Mouse (Mus musculus) right cerebral cortex, postnatal 36 days (tissue): ENCODE measurements around the gene Itga2b.

ENCODE experiments used
- DNase-seq, 2 experiments: peaks; one replicate each; pipeline ENCODE4 v3.0.0; 2022; ENCODE audit warnings: low spot score in 2 of 2, mixed read lengths in 1 of 2

The Itga2b gene

DNA sequence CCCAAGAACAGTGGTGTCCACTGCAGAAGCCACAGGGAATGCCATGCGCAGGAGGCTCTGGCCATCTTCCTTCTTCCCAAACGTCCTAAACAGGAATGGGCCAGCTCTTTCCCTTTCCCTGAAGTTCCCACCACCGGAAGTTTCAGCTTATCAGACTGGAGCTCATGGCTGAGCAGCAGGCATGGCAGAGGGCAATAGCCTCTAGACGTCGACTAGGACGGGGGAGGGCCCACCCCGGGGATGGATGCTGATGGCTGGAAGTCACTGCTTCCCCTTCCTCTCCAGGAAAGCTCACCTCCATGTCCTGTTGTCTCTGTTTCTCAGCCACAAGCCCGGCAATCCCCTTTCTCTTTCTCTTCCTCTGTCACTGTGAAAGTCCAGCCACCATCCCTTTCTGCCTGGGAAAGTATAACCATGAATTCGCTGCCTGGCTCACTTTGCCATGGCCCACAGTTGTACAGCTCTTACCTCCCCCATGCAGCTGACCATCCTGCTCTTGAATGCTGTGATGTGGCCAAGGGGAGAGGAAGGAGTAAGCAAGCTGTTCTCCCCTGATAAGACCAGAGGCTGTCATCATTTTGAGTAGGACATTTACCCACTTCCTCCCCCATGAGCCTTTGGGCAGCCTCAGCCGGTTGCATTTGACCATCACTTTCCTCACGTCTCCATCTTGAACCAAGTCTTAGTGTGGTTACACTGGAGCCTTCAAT is at the start of gene Itga2b:
Itga2b (minus strand) TSS at position 475 of the 710 bp plus-strand sequence.
- DNase-seq, result no peak

DNA sequence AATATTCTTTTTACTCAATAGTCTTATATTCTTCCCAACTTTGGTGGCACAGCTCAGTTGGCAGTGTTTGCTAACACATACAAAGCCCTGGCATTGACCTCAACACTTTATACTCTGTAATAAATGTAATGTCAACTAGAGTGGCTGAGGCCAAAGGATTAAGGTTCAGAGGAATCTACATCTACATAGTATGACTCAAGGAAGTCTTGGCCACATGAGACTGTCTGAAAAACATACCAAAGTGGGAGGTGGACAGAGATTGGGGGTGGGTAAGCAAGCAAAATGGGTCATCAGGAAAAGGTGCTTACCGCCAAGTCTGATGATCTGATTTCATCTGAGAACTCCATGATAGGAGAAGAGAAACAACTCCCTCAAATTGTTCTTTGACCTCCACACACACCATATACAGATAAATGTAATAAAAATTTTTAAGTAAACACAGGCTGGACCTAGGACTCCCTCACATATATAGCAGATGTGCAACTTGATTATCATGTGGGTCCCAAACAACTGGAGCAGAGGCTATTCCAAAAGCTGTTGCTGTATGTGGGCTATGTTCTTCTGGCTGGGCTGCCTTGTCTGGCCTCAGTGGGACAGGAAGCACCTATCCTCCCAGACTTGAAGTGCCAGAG is 45.0 kb upstream of the Itga2b start:
- DNase-seq, result no peak

GRCm38 (mm10) chr11:102510226-102510625 is 40.3 kb upstream of the Itga2b start:
- no peak for DNase-seq

DNA sequence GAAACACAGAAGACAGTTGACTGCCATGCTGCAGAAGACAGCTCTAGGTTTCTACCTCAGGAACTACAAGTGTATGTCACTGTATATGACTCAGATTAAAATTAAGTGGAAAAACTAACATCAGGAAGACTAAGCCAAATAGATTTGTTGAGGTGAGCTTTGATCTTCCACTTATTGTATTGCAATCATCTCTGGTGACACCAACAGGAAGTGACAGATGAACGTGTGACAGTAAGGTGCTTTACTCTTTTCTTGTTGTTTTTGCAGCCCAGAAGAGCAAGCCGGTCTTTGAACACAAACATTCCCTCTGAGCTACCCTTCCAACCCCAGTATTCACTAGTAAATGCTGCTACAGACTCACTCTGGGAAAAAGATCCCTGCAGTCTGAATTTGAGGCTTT is 26.8 kb upstream of the Itga2b start:
- no peak for DNase-seq

DNA sequence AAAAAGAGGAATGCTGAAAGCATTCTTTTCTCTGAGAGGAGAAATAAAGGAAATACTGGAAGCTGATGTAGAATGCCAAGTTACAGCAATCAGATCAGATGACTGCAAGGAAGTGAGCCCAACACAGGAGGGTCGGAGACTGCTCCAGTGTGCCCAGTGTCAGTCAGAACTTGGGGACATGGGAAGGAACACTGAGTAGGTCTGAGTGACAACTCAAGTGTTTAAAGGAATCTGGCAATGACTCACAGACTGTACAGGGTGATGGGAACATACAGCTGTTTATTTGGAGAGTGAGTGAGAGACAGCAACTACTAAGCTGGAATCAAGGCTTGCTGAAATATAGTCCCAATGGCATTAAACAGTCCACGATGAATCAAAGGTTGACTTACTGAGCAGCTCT is 26.3 kb upstream of the Itga2b start:
- no peak for DNase-seq

DNA sequence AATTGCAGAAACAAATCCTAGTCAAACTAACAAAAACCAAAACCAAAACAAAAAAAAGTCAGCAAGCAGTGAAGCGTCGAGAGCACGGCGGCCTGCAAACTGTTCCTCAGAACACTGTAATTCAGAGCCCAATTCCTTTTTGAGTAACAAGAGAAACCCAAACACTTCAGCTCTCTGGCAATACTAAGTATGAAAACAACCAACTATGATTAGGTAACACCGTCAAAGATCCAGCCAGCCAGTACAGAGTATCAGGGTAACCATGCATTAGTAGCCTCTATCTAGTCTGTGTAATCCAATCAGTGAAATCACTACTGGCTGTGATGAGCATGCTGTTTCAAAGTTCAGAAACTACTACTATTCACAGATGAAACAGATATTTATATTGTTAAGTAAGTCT is 25.8 kb upstream of the Itga2b start:
- DNase-seq, result no peak

DNA sequence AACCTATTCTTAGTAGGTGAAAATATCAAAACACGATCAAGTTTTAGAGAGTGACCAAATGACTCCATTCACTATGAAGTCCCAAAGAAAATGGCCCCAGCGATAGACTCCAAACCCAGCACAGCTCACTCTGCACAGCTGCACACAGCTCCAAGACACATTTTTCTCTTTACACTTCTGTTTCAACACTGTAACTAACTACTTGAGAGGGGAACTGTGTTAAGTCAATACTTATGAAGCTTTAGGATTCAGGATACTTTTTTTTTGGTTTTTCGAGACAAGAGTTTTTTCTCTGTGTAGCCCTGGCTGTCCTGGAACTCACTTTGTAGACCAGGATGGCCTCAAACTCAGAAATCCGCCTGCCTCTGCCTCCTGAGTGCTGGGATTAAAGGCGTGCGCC is 25.2 kb upstream of the Itga2b start:
- DNase-seq, result no peak

DNA sequence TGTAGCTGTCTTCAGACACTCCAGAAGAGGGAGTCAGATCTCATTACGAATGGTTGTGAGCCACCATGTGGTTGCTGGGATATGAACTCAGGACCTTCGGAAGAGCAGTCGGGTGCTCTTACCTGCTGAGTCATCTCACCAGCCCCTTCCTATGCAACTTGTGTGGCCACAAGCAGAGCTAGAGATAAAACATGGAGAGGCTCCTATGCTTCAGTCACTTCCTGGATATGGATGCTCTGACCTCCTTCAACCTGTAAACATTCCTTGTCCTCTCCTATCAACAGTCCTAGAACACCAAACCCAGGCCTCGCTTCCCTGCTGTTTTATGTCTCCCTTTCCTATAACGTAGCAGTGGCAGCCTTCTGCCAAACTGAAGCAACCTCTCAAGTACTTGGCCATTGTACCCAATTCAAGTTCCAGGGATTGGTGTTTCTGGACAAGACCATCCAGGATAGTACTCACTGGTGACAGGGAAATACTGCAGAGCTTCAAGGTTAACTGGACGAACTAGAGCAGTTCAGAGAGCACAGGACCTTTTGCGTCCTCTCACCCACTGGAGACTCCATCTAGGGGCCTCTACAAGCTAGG is 24.2 kb upstream of the Itga2b start:
- no peak for DNase-seq

DNA sequence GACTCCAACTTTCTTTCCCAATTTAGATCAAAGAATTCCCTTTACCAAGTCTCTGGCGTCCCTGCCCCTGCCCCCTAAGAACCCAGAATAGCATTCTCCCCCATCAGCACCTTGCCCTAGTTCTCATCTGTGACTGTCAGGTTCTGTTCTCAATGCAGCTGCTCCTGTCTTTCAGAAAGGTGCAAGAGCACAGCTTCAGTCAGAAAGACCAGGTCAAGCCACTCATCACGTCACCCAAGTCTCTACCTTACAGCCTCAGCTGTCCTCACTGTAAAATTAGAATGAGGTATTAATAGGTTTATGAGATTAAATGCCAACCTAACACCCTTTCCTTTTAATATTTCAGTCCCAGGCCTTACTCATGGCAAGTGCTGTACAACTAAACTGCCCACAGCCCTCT is 23.3 kb upstream of the Itga2b start:
- DNase-seq, result no peak

GRCm38 (mm10) chr11:102487901-102488300 is 18.0 kb upstream of the Itga2b start:
- no peak for DNase-seq

GRCm38 (mm10) chr11:102486733-102487386 is 16.9 kb upstream of the Itga2b start:
- peak in 1 of 2 experiments; percentile 43 for DNase-seq

DNA sequence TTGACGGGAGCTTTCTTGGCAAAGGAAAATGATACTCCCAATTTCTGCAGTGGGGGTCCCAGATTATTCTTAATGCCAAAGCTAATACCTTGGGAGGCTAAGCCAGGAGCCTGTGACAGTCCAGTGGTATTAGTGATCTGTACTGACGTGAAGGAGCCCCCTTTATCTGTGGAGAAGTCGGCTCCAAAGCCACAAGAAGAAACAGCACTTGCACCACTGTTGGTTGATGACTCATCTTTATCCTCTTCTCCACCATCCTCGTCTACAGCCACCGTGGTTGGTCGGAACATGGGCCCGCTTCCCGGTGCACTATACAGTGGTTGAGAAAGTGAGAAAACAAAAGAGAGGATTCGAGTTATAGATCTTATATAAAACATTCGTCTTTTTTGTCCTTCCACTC is 11.9 kb upstream of the Itga2b start:
- DNase-seq, result no peak

DNA sequence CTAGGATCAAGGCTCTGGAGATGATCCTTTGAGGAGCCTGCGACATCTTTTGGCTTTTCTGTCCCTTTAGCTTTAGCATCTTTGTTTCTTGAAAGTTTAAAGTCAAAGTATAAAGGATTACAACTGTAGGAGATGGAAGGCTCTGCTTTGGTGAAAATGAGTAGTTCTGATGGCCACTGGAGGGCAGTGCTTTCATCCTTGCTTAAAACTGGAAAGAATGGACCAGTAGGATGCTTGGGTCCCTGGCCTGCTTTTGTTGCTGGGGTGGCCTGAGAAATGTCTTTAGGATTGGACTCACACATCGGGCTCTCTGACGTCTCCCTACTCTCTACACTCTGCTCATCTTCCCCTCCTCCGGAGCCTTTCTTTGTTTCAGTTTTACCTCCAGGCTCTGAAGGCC is 11.0 kb upstream of the Itga2b start:
- no peak for DNase-seq

DNA sequence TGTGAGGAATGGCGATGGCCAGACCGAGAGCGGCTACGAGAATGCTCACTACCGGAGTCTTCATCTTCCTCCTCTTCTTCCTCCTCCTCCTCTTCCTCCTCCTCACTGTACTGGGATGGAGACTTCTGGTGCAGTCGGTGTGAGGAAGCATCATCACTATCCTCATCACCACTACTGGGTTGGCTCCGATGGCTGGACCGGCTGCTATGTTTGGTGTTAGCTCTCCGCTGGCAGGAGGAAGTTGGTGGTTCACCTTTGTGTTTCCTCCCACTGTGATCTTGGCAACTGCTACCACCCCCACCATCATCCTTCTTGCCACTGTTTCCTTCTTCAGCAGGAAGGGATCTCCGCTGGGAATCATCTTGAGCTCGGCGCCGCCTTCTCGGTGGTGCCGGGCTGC is 10.2 kb upstream of the Itga2b start:
- DNase-seq, result no peak

GRCm38 (mm10) chr11:102479581-102479980 is 9.7 kb upstream of the Itga2b start:
- no peak for DNase-seq

GRCm38 (mm10) chr11:102478671-102479070 is 8.7 kb upstream of the Itga2b start:
- no peak for DNase-seq

- no peak for DNase-seq
These were observed 5.1 kb upstream of the Itga2b start for GRCm38 (mm10) chr11:102475027-102475426.

- peak; percentile 91 to 92 for DNase-seq
These were observed 2.8 kb downstream of the Itga2b start for GRCm38 (mm10) chr11:102467041-102467631.

DNA sequence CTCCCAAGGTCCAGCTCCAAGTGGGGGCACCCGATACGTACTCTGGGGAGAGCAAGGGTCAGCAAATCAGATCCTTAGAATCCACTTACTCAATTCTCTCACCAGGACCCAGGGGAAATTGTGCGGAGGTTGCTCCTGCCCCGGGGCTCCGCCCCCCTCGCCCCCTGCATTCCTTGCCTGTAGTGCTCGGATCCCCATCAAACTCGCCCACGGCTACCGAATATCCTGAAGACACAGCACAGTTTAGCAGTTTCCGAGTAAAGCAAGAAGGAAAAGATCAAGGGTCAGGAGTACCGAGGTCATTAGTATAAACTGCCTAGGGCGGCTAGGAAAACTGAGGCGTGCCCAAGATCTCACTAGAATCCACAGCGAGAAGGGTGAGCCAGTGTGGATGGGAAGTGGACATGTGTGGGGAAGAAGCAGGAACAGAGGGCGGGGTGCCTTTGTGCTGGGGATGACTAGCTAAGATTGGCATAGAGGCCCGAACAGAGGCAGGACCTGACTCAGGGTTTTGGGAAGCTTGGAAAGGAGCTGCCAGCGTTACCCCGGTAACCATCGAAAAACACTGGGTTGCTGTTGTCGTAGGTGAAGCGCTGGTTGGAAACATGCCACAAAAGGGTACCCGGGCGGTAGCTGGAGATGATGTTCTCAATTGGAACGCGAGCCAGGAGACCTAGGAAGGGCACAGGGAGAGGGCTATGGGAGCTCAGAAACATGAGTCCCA is 4.0 kb downstream of the Itga2b start:
- DNase-seq, result peak in 1 of 2 experiments; percentile 66

DNA sequence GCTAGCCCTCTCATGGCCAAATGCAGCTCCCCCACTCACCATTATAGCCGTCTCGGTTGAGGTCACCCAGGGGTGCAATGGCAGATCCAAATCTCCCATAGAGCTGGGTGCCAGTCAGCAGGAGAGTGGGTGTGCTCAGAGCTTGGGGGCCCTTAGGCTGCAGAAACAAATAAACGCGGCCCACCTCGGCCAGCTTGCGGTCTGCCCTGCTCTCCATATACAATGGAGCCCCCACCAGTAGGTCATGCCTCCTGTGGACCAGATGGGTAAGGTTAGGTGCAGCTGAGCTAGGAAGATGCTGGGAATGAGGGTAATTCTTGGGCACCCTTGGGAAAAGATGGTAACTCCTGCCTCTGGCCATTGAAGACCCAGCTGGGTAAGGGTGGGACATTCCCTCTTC is 5.0 kb downstream of the Itga2b start:
- DNase-seq, result no peak

- no peak for DNase-seq
These were observed 8.2 kb downstream of the Itga2b start for GRCm38 (mm10) chr11:102461764-102462163.

GRCm38 (mm10) chr11:102460541-102460940 is 9.4 kb downstream of the Itga2b start:
- no peak for DNase-seq
